Mouse (Mus musculus) activated CD4-positive, CD25-positive, alpha-beta regulatory T cell, adult 4 months (primary cell): ENCODE results near the gene Pde5a. TPM values are rescaled to one million over a fixed set of nuclear protein-coding genes. Genes with fewer than 3 reads are reported as not detected.

Experiments
- ATAC-seq: one replicate; pipeline ENCODE4 v1.8.0; 2017
- polyA plus RNA-seq, 2 experiments: library from polyadenylated mRNA; unstranded; fragments of 100-300 nt; shearing (Covaris generic); gene quantifications; one replicate each; pipeline ENCODE4 v1.2.1; 2017

Gene Pde5a
- polyA plus RNA-seq, 2 experiments from 2014 or later: 0.15 to 0.29 TPM

- ATAC-seq: no peak
These were observed 131.1 kb downstream of the Pde5a start for GRCm38 (mm10) chr3:122859829-122860228.

- no peak for ATAC-seq
These were observed 132.1 kb downstream of the Pde5a start for GRCm38 (mm10) chr3:122860573-122861498.

DNA sequence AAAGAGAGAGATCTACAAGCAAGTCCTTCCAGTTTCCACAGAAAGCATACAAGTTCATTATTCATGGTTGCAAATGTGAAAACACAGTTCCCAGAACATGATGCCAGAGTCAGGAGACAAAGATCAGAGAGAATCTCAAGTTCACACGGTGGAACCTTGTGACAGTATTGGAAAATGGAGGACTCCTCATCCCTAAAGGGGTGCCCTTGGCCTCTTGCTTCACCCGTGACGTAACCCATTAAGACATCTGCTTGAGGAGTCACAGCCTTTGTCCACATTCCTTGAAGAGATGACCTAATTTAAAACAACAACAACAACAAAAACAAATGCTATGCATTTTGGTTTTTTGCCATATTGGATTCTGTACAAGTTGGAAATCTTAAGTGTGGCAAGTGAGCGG is 136.3 kb downstream of the Pde5a start:
- no peak for ATAC-seq

DNA sequence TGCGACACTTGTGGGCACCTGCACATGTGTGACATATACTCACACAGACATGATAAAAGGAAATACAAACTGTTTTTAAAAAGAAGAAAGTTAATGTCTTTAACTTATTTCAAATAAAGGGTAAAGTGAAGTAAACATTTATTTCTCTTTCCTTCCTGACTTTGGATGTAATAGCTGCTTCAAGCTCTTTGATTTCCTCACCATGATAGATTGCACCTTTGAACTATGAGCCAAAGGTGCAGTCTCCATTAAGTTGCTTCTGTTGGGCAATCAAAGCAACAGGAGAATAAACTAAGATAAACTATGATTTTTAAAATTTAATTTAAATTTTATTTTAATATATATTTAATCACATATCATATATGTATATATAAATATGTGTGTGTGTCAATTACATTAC is 139.5 kb downstream of the Pde5a start:
- no peak for ATAC-seq

- no peak for ATAC-seq
These were observed 142.8 kb downstream of the Pde5a start for GRCm38 (mm10) chr3:122871596-122871995.

DNA sequence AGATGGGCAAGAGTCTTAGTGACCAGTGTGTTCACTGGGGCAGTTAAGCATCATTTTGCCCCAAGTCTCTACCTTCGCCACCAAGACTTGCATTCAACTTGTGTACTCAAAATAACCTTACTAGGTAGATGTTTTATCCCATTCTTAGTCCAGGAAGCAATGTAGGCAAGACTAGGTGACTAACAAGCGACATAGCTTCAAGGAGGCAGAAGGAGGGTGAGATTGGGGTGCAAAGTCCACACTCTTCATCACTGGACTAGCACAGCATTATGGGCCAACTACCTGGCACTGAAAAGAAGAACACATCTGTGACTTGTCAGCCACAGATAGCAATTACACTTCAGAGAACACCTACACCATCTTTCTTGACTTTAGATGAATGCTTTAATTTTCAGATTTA is 148.1 kb downstream of the Pde5a start:
- ATAC-seq: no peak

- ATAC-seq: no peak
These were observed 148.8 kb downstream of the Pde5a start for GRCm38 (mm10) chr3:122877543-122877942.

DNA sequence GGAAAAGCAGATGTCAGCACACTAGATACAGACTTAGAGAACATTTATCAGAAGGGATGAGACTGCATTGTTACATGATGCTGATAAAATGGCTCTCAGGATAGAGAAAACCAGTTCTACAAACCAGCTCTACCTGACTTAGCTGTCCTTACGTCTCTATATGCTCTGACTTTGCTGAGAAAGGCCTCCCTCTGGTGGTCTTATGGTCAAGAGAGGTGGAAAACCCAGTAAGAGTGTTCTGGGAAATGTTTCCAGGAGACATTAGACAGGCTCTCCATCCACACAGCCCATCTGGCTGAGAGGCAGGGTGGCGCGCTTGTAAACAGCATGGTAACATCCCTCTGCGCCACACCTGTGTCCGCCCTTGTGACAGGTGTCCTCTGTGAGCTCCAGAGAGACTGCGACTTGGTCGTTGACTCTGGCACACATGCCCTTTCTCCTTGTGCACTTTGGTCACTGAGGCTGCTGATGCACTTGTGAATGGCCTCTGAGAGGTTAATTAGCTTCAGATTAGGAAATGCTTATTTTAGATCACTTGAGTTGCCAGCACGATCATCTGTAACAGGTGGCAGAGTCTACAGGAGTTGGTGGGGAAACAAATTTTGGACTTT is 150.1 kb downstream of the Pde5a start:
- ATAC-seq: no peak

GRCm38 (mm10) chr3:122887505-122888301 is 159.0 kb downstream of the Pde5a start:
- ATAC-seq: no peak

DNA sequence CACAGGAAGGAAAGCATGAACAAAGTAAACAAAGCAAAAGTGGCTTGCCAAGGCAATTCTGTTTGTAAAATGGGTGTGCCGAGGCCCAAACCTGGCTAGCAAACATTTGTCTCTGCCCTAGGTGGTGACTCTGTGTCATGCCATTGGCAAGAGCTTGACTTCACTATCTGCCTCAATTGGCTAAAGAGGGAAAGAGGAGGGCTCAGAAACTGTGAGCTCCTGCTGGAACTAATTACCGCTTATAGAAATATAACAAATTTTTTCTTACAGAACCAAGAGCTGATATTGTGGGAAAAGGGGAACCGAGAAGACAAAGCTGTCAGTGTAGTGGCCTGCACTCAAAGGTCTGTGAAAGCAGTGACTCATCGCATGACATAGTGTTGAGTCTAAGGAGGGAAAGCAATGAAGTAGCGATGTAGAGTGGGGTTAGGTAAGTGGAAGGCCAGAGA is 159.6 kb downstream of the Pde5a start:
- no peak for ATAC-seq

- ATAC-seq: no peak
These were observed 166.0 kb downstream of the Pde5a start, which contains the start of gene Fabp2 for GRCm38 (mm10) chr3:122894772-122895171. Gene Fabp2 (plus strand): TSS chr3:122895072.

DNA sequence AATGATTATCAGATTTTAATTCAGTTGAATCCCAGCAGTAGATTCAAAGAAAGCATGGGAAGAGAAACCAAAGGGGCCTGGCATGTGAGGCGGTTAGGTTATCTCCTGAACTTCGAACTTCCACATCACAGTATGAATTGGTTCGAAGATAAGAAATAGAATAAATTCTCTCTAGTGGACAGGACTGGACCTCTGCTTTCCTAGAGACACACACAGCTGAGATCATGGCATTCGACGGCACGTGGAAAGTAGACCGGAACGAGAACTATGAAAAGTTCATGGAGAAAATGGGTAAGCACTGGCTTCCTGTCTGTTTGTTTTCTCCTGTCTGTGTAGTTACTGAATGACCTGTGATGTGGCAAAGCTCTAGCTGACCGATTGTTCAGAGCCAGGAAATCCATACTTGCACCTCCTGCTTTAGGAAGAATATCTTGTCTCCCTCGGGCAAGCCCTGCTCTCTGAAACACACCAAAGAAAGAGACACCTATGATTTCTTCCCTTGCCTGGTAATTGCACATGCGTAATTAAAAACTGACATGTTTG is 166.5 kb downstream of the Pde5a start:
- ATAC-seq: no peak

GRCm38 (mm10) chr3:122898254-122898653 is 169.5 kb downstream of the Pde5a start:
- ATAC-seq: no peak

GRCm38 (mm10) chr3:122903746-122904433 is 175.1 kb downstream of the Pde5a start:
- ATAC-seq: no peak

GRCm38 (mm10) chr3:122907841-122908240 is 179.1 kb downstream of the Pde5a start:
- no peak for ATAC-seq

Other genes with a start within 250 kb of the Pde5a start
- gene Fnbp1l, start 109.2 kb upstream of the Pde5a start, polyA plus RNA-seq: under 1 TPM in 1 of 2 experiments, not detected in 1; 0.08 TPM
- not detected for gene Fabp2, start 166.1 kb downstream of the Pde5a start, polyA plus RNA-seq
- not detected for gene Gm10959, start 190.4 kb downstream of the Pde5a start, polyA plus RNA-seq
- 100 to 1,000 TPM in 1 of 2 experiments, 10 to 100 TPM in 1; 97.1 to 130 TPM for gene 1810037I17Rik, start 195.3 kb downstream of the Pde5a start, polyA plus RNA-seq